Mouse (Mus musculus) layer of hippocampus, postnatal 14 days (tissue): ENCODE results near the gene Gm20708. TPM values are rescaled to one million over a fixed set of nuclear protein-coding genes. Genes with fewer than 3 reads are reported as not detected.
A peak's percentile ranks its signal among the peaks of the same experiment; 100 is the strongest.

Experiments used
- DNase-seq, 2 experiments: peaks; one replicate each; pipeline ENCODE4 v3.0.0; 2021 to 2022; ENCODE audit warnings: low spot score in 2 of 2, mixed read lengths in 1 of 2
- long read RNA-seq, 2 experiments: library from polyadenylated mRNA; stranded (forward); transcript quantifications; one replicate each; pipeline ENCODE4 v2.0.0; 2021
- total RNA-seq, 2 experiments: library from RNA; stranded (reverse); gene quantifications; 2 replicates each; pipeline ENCODE4 v1.2.3; 2021

Gene Gm20708
- 1 to 10 TPM; 2.8 to 3.2 TPM for total RNA-seq
- long read RNA-seq, experiment 1 = 0 reads
- long read RNA-seq, experiment 2, partial matches to known transcripts = 0 of 1 reads
- long read RNA-seq, experiment 2, other reads (novel, unspliced or antisense) = 1 of 1 reads

- DNase-seq = peak in 1 of 2 experiments; percentile 39
Observed at GRCm38 (mm10) chr11:117809407-117810311, at the start of gene Gm20708, which contains the start of gene Syngr2. Gm20708 (plus strand) TSS chr11:117809668. Syngr2 (plus strand) TSS chr11:117809668.

GRCm38 (mm10) chr11:117760374-117761119, 48.9 kb upstream of the Gm20708 start:
- DNase-seq = no peak

GRCm38 (mm10) chr11:117761801-117762200, 47.7 kb upstream of the Gm20708 start:
- no peak for DNase-seq

- DNase-seq = no peak
Observed at GRCm38 (mm10) chr11:117762246-117762645, 47.2 kb upstream of the Gm20708 start.

- DNase-seq = no peak
Observed at GRCm38 (mm10) chr11:117764319-117764718, 45.1 kb upstream of the Gm20708 start.

- DNase-seq = no peak
Observed at GRCm38 (mm10) chr11:117765361-117765760, 44.1 kb upstream of the Gm20708 start.

GRCm38 (mm10) chr11:117766275-117766674, 43.2 kb upstream of the Gm20708 start:
- DNase-seq = no peak

GRCm38 (mm10) chr11:117768725-117769682, 40.5 kb upstream of the Gm20708 start:
- no peak for DNase-seq

- no peak for DNase-seq
Observed at GRCm38 (mm10) chr11:117769683-117770047, 39.8 kb upstream of the Gm20708 start.

- no peak for DNase-seq
Observed at GRCm38 (mm10) chr11:117770407-117770806, 39.1 kb upstream of the Gm20708 start.

- no peak for DNase-seq
Observed at GRCm38 (mm10) chr11:117772352-117772751, 37.1 kb upstream of the Gm20708 start.

- no peak for DNase-seq
Observed at GRCm38 (mm10) chr11:117774925-117775324, 34.5 kb upstream of the Gm20708 start.

GRCm38 (mm10) chr11:117775540-117775939, 33.9 kb upstream of the Gm20708 start:
- DNase-seq = no peak

GRCm38 (mm10) chr11:117776085-117776792, 33.2 kb upstream of the Gm20708 start:
- no peak for DNase-seq

- no peak for DNase-seq
Observed at GRCm38 (mm10) chr11:117777111-117777510, 32.4 kb upstream of the Gm20708 start.

GRCm38 (mm10) chr11:117778031-117778430, 31.4 kb upstream of the Gm20708 start:
- no peak for DNase-seq

- no peak for DNase-seq
Observed at GRCm38 (mm10) chr11:117778851-117779433, 30.5 kb upstream of the Gm20708 start.

- DNase-seq = no peak
Observed at GRCm38 (mm10) chr11:117779434-117780198, 29.9 kb upstream of the Gm20708 start.

- DNase-seq = no peak
Observed at GRCm38 (mm10) chr11:117780199-117780515, 29.3 kb upstream of the Gm20708 start.
